Mouse (Mus musculus) splenic B cell, adult 2 months (primary cell): Measurements from ENCODE around the gene Ctnnbip1.
A peak's percentile ranks its signal among the peaks of the same experiment; 100 is the strongest.

Experiments
- DNase-seq: peaks from one replicate; pipeline ENCODE4 v3.0.0-alpha.2; 2011; ENCODE audit warnings: low read depth, low spot score
- H3K27me3 ChIP-seq: 2 replicates; pipeline ENCODE4 v1.6.1; 2012; ENCODE audit warnings: mild to moderate bottlenecking, low read length, moderate library complexity, mixed read lengths; ENCODE audit not compliant: control insufficient read depth, poor library complexity, insufficient read depth, severe bottlenecking
- H3K36me3 ChIP-seq: 2 replicates; pipeline ENCODE4 v1.6.1; 2012; ENCODE audit warnings: mild to moderate bottlenecking, low read length, moderate library complexity, mixed read lengths; ENCODE audit not compliant: control insufficient read depth, poor library complexity, insufficient read depth, severe bottlenecking

Gene Ctnnbip1

GRCm38 (mm10) chr4:149505261-149505967, 12.6 kb upstream of the Ctnnbip1 start:
- no peak for DNase-seq
- H3K27me3 ChIP-seq = no peaks in the 10 kb centered on the region
- peaks cover 6% of the 10 kb centered on the region for H3K36me3 ChIP-seq

- DNase-seq = no peak
- Histone ChIP-seq H3K36me3 (peaks cover 2% of the 10 kb centered on the region; the same call in 1 of the 2 replicates), H3K27me3 (no peaks in the 10 kb centered on the region)
These were observed 11.1 kb upstream of the Ctnnbip1 start for GRCm38 (mm10) chr4:149506904-149507303.

- Histone ChIP-seq H3K27me3 (no peaks in the 10 kb centered on the region), H3K36me3 (no peaks in the 10 kb centered on the region)
- DNase-seq = no peak
These were observed 6.8 kb upstream of the Ctnnbip1 start for GRCm38 (mm10) chr4:149511221-149511646.

- Histone ChIP-seq H3K27me3 (no peaks in the 10 kb centered on the region), H3K36me3 (no peaks in the 10 kb centered on the region)
- no peak for DNase-seq
These were observed 6.0 kb upstream of the Ctnnbip1 start for GRCm38 (mm10) chr4:149512072-149512471.

- DNase-seq = no peak
- H3K36me3 ChIP-seq = no peaks in the 10 kb centered on the region
These were observed 2.3 kb upstream of the Ctnnbip1 start for GRCm38 (mm10) chr4:149515706-149516105.

GRCm38 (mm10) chr4:149518351-149519220, 550 bp downstream of the Ctnnbip1 start:
- peak; percentile 18 for DNase-seq
- Histone ChIP-seq H3K27me3 (no peaks in the 10 kb centered on the region), H3K36me3 (no peaks in the 10 kb centered on the region)

More at GRCm38 (mm10) chr4:149515706-149516105, 2.3 kb upstream of the Ctnnbip1 start:
- no peaks in the 10 kb centered on the region for H3K27me3 ChIP-seq

GRCm38 (mm10) chr4:149521258-149521657, 3.2 kb downstream of the Ctnnbip1 start:
- Histone ChIP-seq H3K27me3 (no peaks in the 10 kb centered on the region), H3K36me3 (no peaks in the 10 kb centered on the region)
- no peak for DNase-seq

- DNase-seq = no peak
- no peaks in the 10 kb centered on the region for H3K27me3 ChIP-seq
These were observed 5.9 kb downstream of the Ctnnbip1 start for GRCm38 (mm10) chr4:149523961-149524360.

GRCm38 (mm10) chr4:149525170-149525569, 7.1 kb downstream of the Ctnnbip1 start:
- Histone ChIP-seq H3K36me3 (no peaks in the 10 kb centered on the region), H3K27me3 (no peaks in the 10 kb centered on the region)
- DNase-seq = no peak

More at GRCm38 (mm10) chr4:149523961-149524360, 5.9 kb downstream of the Ctnnbip1 start:
- no peaks in the 10 kb centered on the region for H3K36me3 ChIP-seq

GRCm38 (mm10) chr4:149525811-149526210, 7.8 kb downstream of the Ctnnbip1 start:
- H3K36me3 ChIP-seq = no peaks in the 10 kb centered on the region
- DNase-seq = no peak
- H3K27me3 ChIP-seq = no peaks in the 10 kb centered on the region

- Histone ChIP-seq H3K36me3 (no peaks in the 10 kb centered on the region), H3K27me3 (no peaks in the 10 kb centered on the region)
- DNase-seq = no peak
These were observed 8.3 kb downstream of the Ctnnbip1 start for GRCm38 (mm10) chr4:149526330-149526729.

- H3K36me3 ChIP-seq = no peaks in the 10 kb centered on the region
- no peak for DNase-seq
- H3K27me3 ChIP-seq = no peaks in the 10 kb centered on the region
These were observed 9.8 kb downstream of the Ctnnbip1 start for GRCm38 (mm10) chr4:149527621-149528354.

- H3K36me3 ChIP-seq = no peaks in the 10 kb centered on the region
- H3K27me3 ChIP-seq = no peaks in the 10 kb centered on the region
- DNase-seq = no peak
These were observed 11.7 kb downstream of the Ctnnbip1 start for GRCm38 (mm10) chr4:149529691-149530090.

- Histone ChIP-seq H3K27me3 (no peaks in the 10 kb centered on the region), H3K36me3 (no peaks in the 10 kb centered on the region)
- DNase-seq = no peak
These were observed 21.4 kb downstream of the Ctnnbip1 start for GRCm38 (mm10) chr4:149539441-149539840.
